Mouse (Mus musculus) spleen, adult 2 months (tissue): ENCODE data around the gene Arhgap44.

Source experiments
- CTCF ChIP-seq: fragments of 200-500 bp; IDR thresholded peaks from 2 replicates; pipeline ENCODE4 v1.5.1; 2011; ENCODE audit warnings: mild to moderate bottlenecking, inconsistent platforms; ENCODE audit not compliant: insufficient read depth, insufficient read length, insufficient replicate concordance; ENCODE audit errors: extremely low read depth
- POLR2A ChIP-seq: fragments of 200-500 bp; IDR thresholded peaks from 2 replicates; pipeline ENCODE4 v1.6.1; 2011; ENCODE audit warnings: low read depth, low read length, inconsistent platforms

DNA sequence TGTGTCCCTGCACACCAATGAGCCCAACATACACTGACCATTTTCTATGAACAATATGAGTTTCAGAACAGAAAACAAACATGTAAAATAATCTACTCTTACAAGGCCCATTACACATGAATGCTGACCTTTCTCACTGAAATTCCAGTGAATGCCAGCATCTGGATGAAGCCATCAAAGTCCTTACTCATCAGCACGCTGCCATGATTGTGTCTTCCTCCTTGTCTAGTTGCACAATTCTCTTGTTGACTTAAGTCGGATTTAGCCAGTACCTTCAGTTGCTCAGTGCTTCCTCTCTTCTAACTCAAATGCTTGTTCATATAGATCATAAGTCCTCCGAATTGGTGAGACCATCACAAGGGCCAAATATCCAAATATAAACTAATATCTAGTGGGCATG lies 23.7 kb downstream of the Arhgap44 start:
- no peak for TF ChIP-seq POLR2A
- no peak for TF ChIP-seq CTCF
